Mouse (Mus musculus) thymus, adult 2 months (tissue): ENCODE results near the gene Osm. TPM values are rescaled to one million over a fixed set of nuclear protein-coding genes. Genes with fewer than 3 reads are reported as not detected.

Source experiments
- DNase-seq: peaks from one replicate; pipeline ENCODE4 v3.0.0; 2021
- H3K27ac ChIP-seq: fragments of 200-500 bp; 2 replicates; pipeline ENCODE4 v1.5.1; 2012; ENCODE audit warnings: low read length, control low read depth; ENCODE audit not compliant: control insufficient read depth, insufficient read depth
- H3K27me3 ChIP-seq: fragments of 200-500 bp; 2 replicates; pipeline ENCODE4 v1.6.1; 2012; ENCODE audit warnings: mild to moderate bottlenecking, low read length, moderate library complexity, mixed read lengths; ENCODE audit not compliant: control insufficient read depth, insufficient read depth
- H3K36me3 ChIP-seq: fragments of 200-500 bp; 2 replicates; pipeline ENCODE4 v1.6.1; 2012; ENCODE audit warnings: mild to moderate bottlenecking, low read length, moderate library complexity; ENCODE audit not compliant: control insufficient read depth, insufficient read depth
- H3K4me1 ChIP-seq: fragments of 200-500 bp; replicated peaks from 2 replicates; pipeline ENCODE4 v1.6.1; 2012; ENCODE audit warnings: low read length; ENCODE audit not compliant: control insufficient read depth, insufficient read depth
- H3K4me3 ChIP-seq: fragments of 200-500 bp; 2 replicates; pipeline ENCODE4 v1.5.1; 2012; ENCODE audit warnings: mild to moderate bottlenecking, low read length, control low read depth, moderate library complexity; ENCODE audit not compliant: control insufficient read depth, insufficient read depth
- CTCF ChIP-seq: fragments of 200-500 bp; IDR thresholded peaks from 2 replicates; pipeline ENCODE4 v1.5.1; 2012; ENCODE audit warnings: mild to moderate bottlenecking, control low read depth, low read length, moderate library complexity, borderline replicate concordance; ENCODE audit not compliant: control insufficient read depth, poor library complexity, insufficient read depth; ENCODE audit errors: extremely low read depth
- POLR2A ChIP-seq: fragments of 200-500 bp; IDR thresholded peaks from 2 replicates; pipeline ENCODE4 v1.6.1; 2012; ENCODE audit warnings: mild to moderate bottlenecking, low read length, control low read depth, moderate library complexity; ENCODE audit not compliant: control insufficient read depth, poor library complexity, insufficient read depth; ENCODE audit errors: extremely low read depth
- WGBS: fragments of 180-500 bp; shearing (Covaris S2); methylation state at CpG from one replicate; pipeline ENCODE4 v1.1.7; 2018; 5-methylcytosine and 5-hydroxymethylcytosine counted together
- polyA plus RNA-seq: library from polyadenylated mRNA; depleted of rRNA; stranded (reverse); fragments of >200 nt; gene quantifications from 2 replicates; pipeline ENCODE4 v1.2.3, GENCODE M21; 2012; rRNA removed

The Osm gene
- 5.3 and 5.8 TPM in 2 replicates for polyA plus RNA-seq

- DNase-seq = peak; percentile 58
- peaks cover 4% of the 10 kb centered on the region; the same call in 1 of the 2 replicates for H3K36me3 ChIP-seq
- TF ChIP-seq CTCF = no peak
- TF ChIP-seq POLR2A = no peak
- peaks cover 28% of the 10 kb centered on the region for H3K4me1 ChIP-seq
- peak within 1 kb of the TSS; percentile 61 for H3K4me3 ChIP-seq
- H3K27ac ChIP-seq = peak within 1 kb of the TSS; percentile 74
- no peaks in the 10 kb centered on the region for H3K27me3 ChIP-seq
- WGBS = 9% methylated on average over 16 of the region's 16 CpGs
These were observed at the start of gene Osm for GRCm38 (mm10) chr11:4235665-4236545. Gene Osm (plus strand): TSS chr11:4236420.

GRCm38 (mm10) chr11:4186486-4187317 lies 49.5 kb upstream of the Osm start, which contains the start of gene Tbc1d10a:
Gene Tbc1d10a (plus strand): TSS chr11:4186789.
- Histone ChIP-seq H3K27me3 (no peaks in the 10 kb centered on the region), H3K4me1 (peaks cover 12% of the 10 kb centered on the region), H3K4me3 (peak within 1 kb of the TSS; percentile 76), H3K27ac (no peak within 1 kb of the TSS), H3K36me3 (peaks cover 2% of the 10 kb centered on the region)
- TF ChIP-seq CTCF = peak; percentile 53; the same call in 1 of the 2 replicates
- peak; percentile 85 for TF ChIP-seq POLR2A
- under 1% methylated on average over 70 of the region's 71 CpGs for WGBS
- DNase-seq = peak; percentile 99

- no peaks in the 10 kb centered on the region for H3K36me3 ChIP-seq
- TF ChIP-seq CTCF (no peak), POLR2A (no peak)
- 31% methylated on average over 9 of the region's 9 CpGs for WGBS
- H3K27ac ChIP-seq = no peak overlapping the region
- H3K27me3 ChIP-seq = no peaks in the 10 kb centered on the region
- H3K4me1 ChIP-seq = peaks cover 12% of the 10 kb centered on the region
- peak overlapping the region; percentile 76 for H3K4me3 ChIP-seq
- no peak for DNase-seq
These were observed 48.9 kb upstream of the Osm start for GRCm38 (mm10) chr11:4187318-4187700.

- 93% methylated on average over 6 of the region's 6 CpGs for WGBS
- peaks cover 12% of the 10 kb centered on the region for H3K4me1 ChIP-seq
- no peak overlapping the region for H3K4me3 ChIP-seq
These were observed 47.0 kb upstream of the Osm start for GRCm38 (mm10) chr11:4189182-4189581.

GRCm38 (mm10) chr11:4190677-4191076 lies 45.5 kb upstream of the Osm start:
- no peak for DNase-seq
- no peaks in the 10 kb centered on the region for H3K27me3 ChIP-seq
- H3K4me3 ChIP-seq = no peak overlapping the region
- H3K36me3 ChIP-seq = no peaks in the 10 kb centered on the region
- peaks cover 12% of the 10 kb centered on the region for H3K4me1 ChIP-seq
- H3K27ac ChIP-seq = no peak overlapping the region
- no peak for TF ChIP-seq CTCF
- no peak for TF ChIP-seq POLR2A
- 90% methylated on average over 3 of the region's 3 CpGs for WGBS

More at GRCm38 (mm10) chr11:4189182-4189581, 47.0 kb upstream of the Osm start:
- no peak for TF ChIP-seq POLR2A
- TF ChIP-seq CTCF = no peak
- Histone ChIP-seq H3K27ac (no peak overlapping the region), H3K36me3 (no peaks in the 10 kb centered on the region), H3K27me3 (no peaks in the 10 kb centered on the region)
- DNase-seq = no peak

GRCm38 (mm10) chr11:4192757-4193156 lies 43.5 kb upstream of the Osm start:
- peaks cover 4% of the 10 kb centered on the region for H3K4me1 ChIP-seq
- WGBS = 95% methylated on average over 3 of the region's 3 CpGs
- no peak overlapping the region for H3K4me3 ChIP-seq
- H3K36me3 ChIP-seq = no peaks in the 10 kb centered on the region
- no peaks in the 10 kb centered on the region for H3K27me3 ChIP-seq
- DNase-seq = no peak
- no peak overlapping the region for H3K27ac ChIP-seq
- TF ChIP-seq CTCF (no peak), POLR2A (no peak)
